19 mouse cellular contexts compared by ENCODE assay signal in the genomic region with DNA sequence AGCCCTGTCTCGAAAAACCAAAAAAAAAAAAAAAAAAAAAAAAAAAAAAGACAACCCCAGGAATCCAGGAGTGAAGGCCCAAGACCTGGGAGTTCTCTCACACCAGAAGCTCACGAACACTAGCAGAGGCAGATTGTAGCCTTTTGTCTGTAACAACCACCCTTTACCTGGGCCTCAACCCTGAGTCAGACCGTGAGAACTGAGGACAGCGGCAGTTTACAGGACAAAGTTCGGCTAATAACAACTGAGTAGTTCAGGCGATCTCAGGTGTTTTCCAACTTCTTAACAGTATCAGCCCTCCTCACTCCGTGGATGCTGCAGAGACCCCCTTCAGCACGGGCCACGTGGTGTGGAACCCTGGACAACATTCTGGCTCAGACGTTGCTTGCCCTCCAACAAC.
"Had no signal": no experiment of that assay in that cellular context is flagged by ENCODE, and none has a peak within 500 bp of the region (broad histone marks: within the 10 kb centered on the region; RNA-seq: fewer than 3 reads in every experiment).

No protein-coding gene starts in this region.

- H3K27me3 ChIP-seq: limb, embryonic 13.5 days; liver, embryonic 15.5 days; midbrain, embryonic 12.5 days; midbrain, embryonic 15.5 days; neural tube, embryonic 12.5 days had no signal

- H3K4me3 ChIP-seq: left cerebral cortex, adult 2 months; limb, embryonic 13.5 days; liver, embryonic 12.5 days; liver, embryonic 15.5 days; midbrain, embryonic 12.5 days; midbrain, embryonic 15.5 days; neural tube, embryonic 12.5 days; neural tube, embryonic 15.5 days had no signal

- H3K4me2 ChIP-seq: limb, embryonic 13.5 days; liver, embryonic 12.5 days; liver, embryonic 15.5 days; midbrain, embryonic 12.5 days; midbrain, embryonic 15.5 days; neural tube, embryonic 12.5 days; neural tube, embryonic 15.5 days had no signal

- H3K9ac ChIP-seq: limb, embryonic 13.5 days; liver, embryonic 12.5 days; liver, embryonic 15.5 days; midbrain, embryonic 12.5 days; midbrain, embryonic 15.5 days; neural tube, embryonic 12.5 days; neural tube, embryonic 15.5 days had no signal

- H3K27ac ChIP-seq: kidney, postnatal 0 days; left cerebral cortex, adult 2 months; limb, embryonic 13.5 days; liver, embryonic 12.5 days; liver, embryonic 15.5 days; midbrain, embryonic 12.5 days; midbrain, embryonic 15.5 days; neural tube, embryonic 12.5 days; neural tube, embryonic 15.5 days had no signal

- H3K4me1 ChIP-seq: midbrain, embryonic 15.5 days had no signal

- H3K9me3 ChIP-seq: limb, embryonic 13.5 days; liver, embryonic 12.5 days; liver, embryonic 15.5 days; midbrain, embryonic 12.5 days; midbrain, embryonic 15.5 days; neural tube, embryonic 12.5 days; neural tube, embryonic 15.5 days had no signal

- DNase-seq: kidney, adult 18-20 months; kidney, adult 9 months; kidney, postnatal 25 days; layer of hippocampus, postnatal 36 days; liver; lung, adult 2 months; retina, postnatal 1 day; right cerebral cortex, postnatal 25 days; thymus, postnatal 25 days had no signal

- H3K36me3 ChIP-seq: limb, embryonic 13.5 days; liver, embryonic 12.5 days; liver, embryonic 15.5 days; midbrain, embryonic 12.5 days; midbrain, embryonic 15.5 days; neural tube, embryonic 12.5 days; neural tube, embryonic 15.5 days had no signal

- ATAC-seq: inflammation-experienced regulatory T-cells, adult 6 months; liver, embryonic 12.5 days; midbrain, embryonic 15.5 days had no signal
